In the genomic region with DNA sequence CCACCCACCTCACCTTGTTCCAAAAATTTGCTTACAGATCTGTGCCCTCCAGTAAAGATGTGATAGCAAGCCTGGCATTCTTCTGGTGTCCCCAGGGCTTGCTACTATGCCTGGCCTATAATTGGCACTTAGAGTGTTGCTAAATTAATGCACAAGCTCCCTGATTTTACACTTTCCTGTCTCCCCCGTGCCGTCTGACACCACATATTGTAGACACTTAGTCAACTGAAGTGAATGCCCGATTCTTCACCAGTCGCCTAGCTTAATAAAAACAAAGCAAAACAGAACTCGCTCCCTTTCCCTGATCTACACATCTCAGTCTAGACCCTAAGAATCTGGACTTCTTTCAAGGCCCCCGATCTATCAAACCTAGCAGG, we compare ENCODE assay signal across 9 mouse cellular contexts. TPM values are rescaled to one million over a fixed set of nuclear protein-coding genes. Genes with fewer than 3 reads are reported as not detected.
A peak's percentile ranks its signal among the peaks of the same experiment; 100 is the strongest.
DNase-seq lines count a peak whose midpoint lies in the region; ATAC-seq and TF ChIP-seq lines count a peak whose summit lies in the region.
"Had no signal": no experiment of that assay in that cellular context is flagged by ENCODE, and none has a peak within 500 bp of the region (broad histone marks: within the 10 kb centered on the region; RNA-seq: fewer than 3 reads in every experiment).

No protein-coding gene starts in this region.

- peak overlapping the region; percentile 95 for H3K27ac ChIP-seq in heart, embryonic 15.5 days
- no peak overlapping the region for H3K27ac ChIP-seq in hindbrain, embryonic 12.5 days
- no peak overlapping the region for H3K27ac ChIP-seq in midbrain, embryonic 11.5 days (ENCODE audit: low read depth, low read length)

- no peaks in the 10 kb centered on the region for H3K9me3 ChIP-seq in heart, embryonic 15.5 days (replicated peaks)
- H3K9me3 ChIP-seq in hindbrain, embryonic 12.5 days (replicated peaks): no peaks in the 10 kb centered on the region
- H3K9me3 ChIP-seq in midbrain, embryonic 11.5 days (ENCODE audit: control insufficient read depth, low read length): no peaks in the 10 kb centered on the region

- H3K4me3 ChIP-seq in heart, embryonic 15.5 days: peak overlapping the region; percentile 92
- H3K4me3 ChIP-seq in hindbrain, embryonic 12.5 days: peak overlapping the region; percentile 71
- peak overlapping the region; percentile 58 for H3K4me3 ChIP-seq in midbrain, embryonic 11.5 days (ENCODE audit: low read depth, low read length)

- no peak for TF ChIP-seq POLR2A in brain, embryonic 14.5 days (IDR thresholded peaks at IDR 0.05; ENCODE audit: borderline replicate concordance, extremely low read depth, insufficient read depth, insufficient read length, poor library complexity, severe bottlenecking)

- no peaks in the 10 kb centered on the region for H3K27me3 ChIP-seq in heart, embryonic 15.5 days
- H3K27me3 ChIP-seq in hindbrain, embryonic 12.5 days: no peaks in the 10 kb centered on the region; the same call in 1 of the 2 replicates
- 0 out of 2 replicates have a peak, but pooled peaks cover 3% of the 10 kb centered on the region for H3K27me3 ChIP-seq in midbrain, embryonic 11.5 days (ENCODE audit: control insufficient read depth, insufficient read depth, low read length)
- H3K27me3 ChIP-seq: CH12.LX had no signal

- peak overlapping the region; percentile 83 for H3K9ac ChIP-seq in heart, embryonic 15.5 days
- no peak overlapping the region for H3K9ac ChIP-seq in hindbrain, embryonic 12.5 days
- peak overlapping the region; percentile 71 for H3K9ac ChIP-seq in midbrain, embryonic 11.5 days (ENCODE audit: low read length)

- ATAC-seq in heart, embryonic 15.5 days (replicated peaks; ENCODE audit: insufficient number of reproducible peaks, insufficient read depth, low FRiP score, low read depth): peak; percentile 7; the same call in 1 of the 2 replicates
- ATAC-seq in hindbrain, embryonic 12.5 days (ENCODE audit: low FRiP score): no peak
- no peak for ATAC-seq in midbrain, embryonic 11.5 days (ENCODE audit: low FRiP score)

- no peak for TF ChIP-seq CTCF in brain, embryonic 14.5 days (IDR thresholded peaks at IDR 0.05; ENCODE audit: borderline replicate concordance, extremely low read depth, insufficient read depth, insufficient read length)

- 14% methylated on average over 6 of the region's 6 CpGs for WGBS in heart, embryonic 15.5 days
- 38% methylated on average over 6 of the region's 6 CpGs for WGBS in hindbrain, embryonic 12.5 days
- 45% methylated on average over 6 of the region's 6 CpGs for WGBS in midbrain, embryonic 11.5 days

- DNase-seq in heart, adult 11 months: no peak
- DNase-seq in brain, embryonic 14.5 days (ENCODE audit: low read depth): peak; percentile 53
- no peak for DNase-seq in midbrain, embryonic 11.5 days (ENCODE audit: low spot score, missing footprints)
- no peak for DNase-seq in layer of hippocampus, adult 8-10 months (ENCODE audit: low spot score in 2 of 2)
- DNase-seq in thymus, postnatal 14 days: no peak
- DNase-seq in adrenal gland, postnatal 25 days: no peak

- peak overlapping the region; percentile 95 for H3K4me2 ChIP-seq in heart, embryonic 15.5 days
- H3K4me2 ChIP-seq in hindbrain, embryonic 12.5 days (replicated peaks): peak overlapping the region; percentile 76
- peak overlapping the region; percentile 83 for H3K4me2 ChIP-seq in midbrain, embryonic 11.5 days

- peaks cover 47% of the 10 kb centered on the region for H3K4me1 ChIP-seq in heart, embryonic 15.5 days (replicated peaks)
- peaks cover 15% of the 10 kb centered on the region for H3K4me1 ChIP-seq in hindbrain, embryonic 12.5 days
- H3K4me1 ChIP-seq in midbrain, embryonic 11.5 days (ENCODE audit: control insufficient read depth, insufficient read depth, low read length): peaks cover 9% of the 10 kb centered on the region

- H3K36me3 ChIP-seq in heart, embryonic 15.5 days: no peaks in the 10 kb centered on the region
- no peaks in the 10 kb centered on the region for H3K36me3 ChIP-seq in hindbrain, embryonic 12.5 days
- H3K36me3 ChIP-seq in midbrain, embryonic 11.5 days (ENCODE audit: control insufficient read depth, insufficient read depth, low read length): no peaks in the 10 kb centered on the region

RNA-seq across cellular contexts. Expression of a gene that starts 0.4 kb away (rescaled TPM):
- 22.5 and 23.1 TPM in 2 replicates for polyA plus RNA-seq in heart, embryonic 15.5 days (2015; fragmentation: Nextera tagmentation; extraction: Ambion mirVana)
- polyA plus RNA-seq in brain, embryonic 14.5 days (2012; rRNA removed): 6.4 and 8.1 TPM in 2 replicates
- 7.5 and 8.0 TPM in 2 replicates for polyA plus RNA-seq in hindbrain, embryonic 12.5 days (2016; fragmentation: Nextera tagmentation; extraction: Ambion mirVana)
- 10.2 and 10.4 TPM in 2 replicates for polyA plus RNA-seq in midbrain, embryonic 11.5 days (2014; fragmentation: Nextera tagmentation; extraction: Ambion mirVana)
- 10 to 100 TPM; 58.8 to 84.9 (median 66.0) TPM for total RNA-seq in layer of hippocampus, adult 8-10 months (2022)
- total RNA-seq in adrenal gland, postnatal 25 days (2021): 3.9 and 7.1 TPM in 2 replicates

RNA-seq across cellular contexts. Expression of a gene that starts 48.6 kb away (rescaled TPM):
- polyA plus RNA-seq in heart, embryonic 15.5 days (2015; fragmentation: Nextera tagmentation; extraction: Ambion mirVana): 0.08 TPM in 1 of 2 replicates, not detected in the other
- polyA plus RNA-seq in brain, embryonic 14.5 days (2012; rRNA removed): not detected in 2 replicates
- 0.07 and 0.17 TPM in 2 replicates for polyA plus RNA-seq in hindbrain, embryonic 12.5 days (2016; fragmentation: Nextera tagmentation; extraction: Ambion mirVana)
- 0.03 and 0.20 TPM in 2 replicates for polyA plus RNA-seq in midbrain, embryonic 11.5 days (2014; fragmentation: Nextera tagmentation; extraction: Ambion mirVana)
- total RNA-seq in layer of hippocampus, adult 8-10 months (2022): not detected
- not detected in 2 replicates for total RNA-seq in adrenal gland, postnatal 25 days (2021)
- total RNA-seq: CH12.LX had no signal
